Mouse (Mus musculus) neural tube, embryonic 10.5 days (tissue): ENCODE results near the gene Lgals1.
"Not testable (repeated sequence)": the region's sequence is repeated elsewhere in the genome, so short reads cannot be mapped to it uniquely, and the experiment has no call there.

ENCODE experiments used
- DNase-seq: peaks from one replicate; pipeline ENCODE4 v3.0.0-alpha.2; 2017; ENCODE audit warnings: low spot score; ENCODE audit errors: extremely low spot score

The Lgals1 gene

DNA sequence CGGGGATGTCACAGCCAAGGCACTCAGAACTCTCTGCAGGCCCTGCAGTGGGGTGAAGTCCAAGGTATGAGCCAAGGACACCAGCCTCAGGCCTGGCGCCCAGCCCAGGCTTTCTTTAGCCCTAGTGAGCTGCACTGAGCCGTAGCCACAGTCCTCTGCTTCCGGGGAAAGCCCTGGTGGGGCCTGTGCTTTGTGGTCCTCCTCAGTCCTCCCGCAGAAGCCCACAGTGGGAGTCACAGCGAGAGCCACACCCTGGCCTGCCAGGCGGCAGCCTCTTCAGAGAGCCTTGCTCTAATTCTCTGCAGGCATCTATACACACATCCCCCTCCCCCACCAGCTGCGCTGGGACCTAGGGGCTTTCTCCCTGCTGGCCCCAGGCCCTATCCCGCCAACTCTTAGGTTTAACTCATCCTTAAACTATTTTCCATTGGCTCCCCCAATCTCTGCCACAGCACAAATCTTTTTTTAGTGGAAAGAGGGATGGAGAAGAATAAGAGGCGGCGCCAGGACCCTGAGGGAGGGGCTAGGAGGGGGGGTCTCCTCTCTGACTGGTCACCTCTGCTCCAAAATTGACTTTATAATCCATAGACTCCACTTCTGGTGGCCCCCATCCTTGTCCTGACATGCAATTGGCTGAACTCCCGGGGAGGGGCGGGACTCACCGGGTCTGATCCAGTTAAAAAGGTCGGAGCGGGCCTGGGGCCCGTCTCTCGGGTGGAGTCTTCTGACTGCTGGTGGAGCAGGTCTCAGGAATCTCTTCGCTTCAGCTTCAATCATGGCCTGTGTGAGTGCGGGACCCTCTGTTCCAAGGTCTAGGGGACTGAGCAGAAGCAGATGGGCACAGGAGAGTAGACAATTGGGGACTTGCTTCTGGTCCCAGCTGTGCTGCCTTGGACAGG, at the start of gene Lgals1:
Gene Lgals1 (plus strand): TSS at position 705 of the 899 bp plus-strand sequence.
- DNase-seq, result peak; percentile 76

- peak; percentile 97 for DNase-seq
Observed at GRCm38 (mm10) chr15:78876991-78877809, 49.3 kb upstream of the Lgals1 start, which contains the start of gene Gga1. Gga1 (plus strand) TSS chr15:78877190.

DNA sequence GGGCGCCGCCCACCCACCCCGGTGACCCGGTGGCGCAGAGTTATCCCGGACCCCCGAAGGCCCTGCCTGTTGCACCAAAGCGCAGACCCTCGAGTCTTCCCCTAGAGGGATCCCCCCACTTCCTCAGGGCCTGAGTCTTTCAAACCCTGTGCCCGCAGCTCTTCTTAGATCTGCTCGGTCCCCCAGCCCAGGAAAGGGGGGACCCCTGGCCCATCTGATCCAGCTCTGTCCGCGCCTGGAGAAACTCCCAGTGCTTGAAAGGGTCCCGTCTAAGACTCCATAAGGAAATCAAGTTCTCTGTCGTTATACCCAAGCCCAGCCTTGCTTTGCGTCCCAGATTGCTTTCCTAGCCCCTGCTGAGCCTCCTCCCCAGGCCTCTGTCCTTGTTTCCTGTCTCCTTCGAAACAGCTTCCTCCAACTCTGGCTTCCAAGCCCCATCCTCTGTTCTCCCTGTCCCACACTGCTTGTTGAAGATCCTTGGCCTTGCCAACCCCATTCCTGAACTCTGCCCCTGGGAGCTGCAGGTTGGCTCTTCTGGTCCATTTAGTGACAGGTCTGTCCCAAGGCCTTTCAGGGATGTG, 48.6 kb upstream of the Lgals1 start:
- DNase-seq, result no peak

- not testable (repeated sequence) for DNase-seq
Observed at GRCm38 (mm10) chr15:78878792-78879516, 47.6 kb upstream of the Lgals1 start.

DNA sequence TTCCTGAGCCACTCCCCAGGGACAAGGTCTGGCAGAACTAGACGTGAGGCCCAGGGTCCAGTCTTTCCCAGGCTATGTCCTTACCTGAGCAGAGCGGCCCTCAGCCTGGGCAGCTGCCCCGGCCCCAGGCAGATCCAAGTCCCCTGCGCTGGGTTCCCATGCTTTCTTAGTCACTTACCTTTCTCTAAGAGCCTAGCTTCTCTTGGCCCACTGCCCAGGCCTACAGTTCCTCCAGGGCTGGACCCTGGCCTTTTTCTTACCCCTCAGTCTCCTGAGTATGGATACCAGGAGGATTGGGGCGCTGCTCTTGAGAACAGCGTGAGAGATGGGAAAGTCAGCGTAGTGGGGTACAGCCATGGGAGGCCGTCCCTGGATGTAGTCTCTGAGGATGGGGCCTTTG, 46.1 kb upstream of the Lgals1 start:
- DNase-seq, result no peak

GRCm38 (mm10) chr15:78881828-78882227, 44.7 kb upstream of the Lgals1 start:
- DNase-seq, result no peak

GRCm38 (mm10) chr15:78889401-78889853, 37.1 kb upstream of the Lgals1 start:
- no peak for DNase-seq

GRCm38 (mm10) chr15:78892440-78892839, 34.1 kb upstream of the Lgals1 start:
- no peak for DNase-seq

- no peak for DNase-seq
Observed at GRCm38 (mm10) chr15:78894726-78895125, 31.8 kb upstream of the Lgals1 start.

DNA sequence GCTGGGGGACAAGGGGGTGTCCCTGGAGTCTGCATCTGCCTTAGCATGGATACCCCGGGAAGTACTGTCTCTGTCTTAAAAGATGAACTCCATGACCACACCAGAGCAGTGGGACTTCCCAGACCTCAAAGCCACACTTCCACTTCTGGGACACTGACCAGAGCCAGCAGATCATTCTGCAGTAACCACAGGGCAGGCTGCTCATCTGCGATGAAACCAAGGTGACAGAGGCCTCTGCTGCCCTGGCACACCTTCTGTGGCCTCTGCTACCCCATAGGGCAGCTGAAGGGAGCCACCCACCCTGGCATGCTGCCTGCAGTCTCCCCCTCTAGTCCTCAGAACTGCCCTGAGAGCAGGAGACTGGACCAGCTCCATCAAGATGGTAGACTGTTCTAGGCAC, 30.8 kb upstream of the Lgals1 start:
- DNase-seq, result no peak

GRCm38 (mm10) chr15:78896149-78896548, 30.4 kb upstream of the Lgals1 start:
- DNase-seq, result no peak

- no peak for DNase-seq
Observed at GRCm38 (mm10) chr15:78897488-78897887, 29.0 kb upstream of the Lgals1 start.

DNA sequence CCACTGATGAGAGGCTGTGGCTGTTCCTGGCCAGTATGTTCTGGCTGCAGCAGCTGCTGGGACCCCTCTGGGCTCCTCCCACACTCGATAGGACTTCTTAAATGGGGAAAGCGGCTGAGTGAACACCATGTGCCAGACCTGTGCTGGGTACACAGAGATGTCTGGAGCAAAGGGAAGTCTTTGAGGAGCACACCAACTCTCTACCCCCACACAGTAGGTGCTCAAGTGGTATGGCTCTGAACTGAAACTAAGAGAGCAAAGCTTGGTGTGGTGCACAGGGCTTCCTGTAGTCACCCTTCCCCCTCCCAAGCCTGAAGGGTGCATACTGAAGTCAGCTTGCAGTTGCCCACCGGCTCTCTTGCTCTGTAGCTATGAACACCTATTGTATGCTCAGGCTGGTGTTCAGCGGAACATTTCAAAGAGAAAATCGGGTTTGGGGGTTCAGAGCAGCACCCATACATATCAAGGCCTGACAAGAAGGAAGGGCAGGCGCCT, 28.0 kb upstream of the Lgals1 start:
- DNase-seq, result no peak

- DNase-seq, result peak; percentile 32
Observed at GRCm38 (mm10) chr15:78899409-78899739, 27.2 kb upstream of the Lgals1 start, which contains the start of gene Gm49510. Gm49510 (plus strand) TSS chr15:78899667.

- peak; percentile 70 for DNase-seq
Observed at GRCm38 (mm10) chr15:78899740-78900584, 26.6 kb upstream of the Lgals1 start, which contains the start of gene Sh3bp1. Sh3bp1 (plus strand) TSS chr15:78899768.

DNA sequence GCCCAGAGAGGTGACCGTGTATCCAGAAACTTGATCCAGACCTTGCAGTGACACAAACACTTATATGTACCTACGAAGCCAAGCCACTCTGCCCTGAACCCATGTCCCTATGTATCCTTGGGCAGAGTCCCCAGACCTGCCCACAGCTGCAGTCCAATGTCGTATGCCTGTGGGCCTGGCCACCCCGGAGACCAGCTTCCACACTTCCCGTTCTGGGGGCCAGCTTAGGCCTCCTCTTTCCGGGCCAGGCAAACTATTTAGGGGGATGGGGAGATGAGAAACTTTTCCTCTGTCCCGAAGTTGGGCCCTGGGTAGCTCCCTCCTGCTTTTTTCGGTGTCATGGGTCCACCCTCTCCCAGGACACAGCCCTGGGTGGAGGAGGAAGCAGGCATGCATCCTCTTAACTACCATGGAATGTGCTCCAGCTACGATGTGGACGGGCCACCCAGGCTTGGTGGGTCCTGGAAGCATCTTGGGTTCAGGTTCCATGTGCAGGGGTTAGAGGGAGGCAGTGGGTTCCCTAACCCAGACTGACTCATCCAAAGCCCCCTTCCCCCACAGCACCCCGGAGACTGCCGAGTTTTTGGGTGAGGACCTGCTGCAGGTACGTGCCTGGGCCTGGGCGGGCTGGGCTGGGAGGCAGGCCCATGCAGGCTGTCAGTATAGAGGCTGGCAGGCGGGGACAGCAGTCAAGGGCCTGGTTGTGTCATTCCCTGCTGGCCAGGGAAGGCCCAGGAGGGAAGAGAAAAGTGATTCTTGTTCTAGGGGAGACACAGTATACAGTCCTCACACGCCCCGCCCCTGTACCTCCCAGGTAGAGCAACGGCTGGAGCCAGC, 25.7 kb upstream of the Lgals1 start:
- DNase-seq, result peak; percentile 30

DNA sequence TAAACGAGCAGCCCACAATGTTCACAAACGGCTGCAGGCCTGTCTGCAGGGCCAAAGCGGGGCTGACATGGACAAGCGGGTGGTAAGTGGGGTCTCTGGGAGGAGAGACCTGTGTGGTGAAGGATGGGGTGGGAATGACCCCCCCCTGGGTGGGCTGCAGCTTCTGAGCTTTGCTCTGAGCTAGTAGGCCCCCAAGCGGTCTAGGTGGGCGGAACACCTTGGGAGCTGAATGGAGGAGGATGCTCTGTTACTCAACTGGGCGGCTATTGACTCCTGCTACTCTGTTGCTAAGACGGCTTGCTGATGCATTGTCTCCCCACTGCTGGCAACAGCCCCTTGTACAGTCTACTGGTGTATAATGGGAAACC, 25.1 kb upstream of the Lgals1 start:
- no peak for DNase-seq

GRCm38 (mm10) chr15:78903243-78903642, 23.3 kb upstream of the Lgals1 start:
- peak; percentile 79 for DNase-seq

GRCm38 (mm10) chr15:78908399-78908798, 18.1 kb upstream of the Lgals1 start:
- DNase-seq, result no peak
